Mouse (Mus musculus): ENCODE results near the gene Elavl1. TPM values are rescaled to one million over a fixed set of nuclear protein-coding genes. Genes with fewer than 3 reads are reported as not detected.

The Elavl1 gene
- total and polyA plus RNA-seq, 2 experiments from 2014 or later = 60.7 to 66.6 TPM

- 1% methylated on average over 39 of the region's 39 CpGs for WGBS
Measured at GRCm38 (mm10) chr8:4275275-4276110, 49.7 kb downstream of the Elavl1 start, which contains the start of gene Timm44. TSS of gene Timm44 (minus strand) at chr8:4275913.

GRCm38 (mm10) chr8:4269609-4270008 lies 55.6 kb downstream of the Elavl1 start:
- Histone ChIP-seq H3K27ac (ENCODE audit: low read depth, low read length) (no peak overlapping the region), H3K9ac (no peak overlapping the region), H3K4me1 (ENCODE audit: insufficient read depth) (no peaks in the 10 kb centered on the region), H3K36me3 (ENCODE audit: insufficient read depth) (peaks cover 72% of the 10 kb centered on the region), H3K9me3 (ENCODE audit: low read length) (no peaks in the 10 kb centered on the region), H3K27me3 (ENCODE audit: insufficient read depth, low read length) (no peaks in the 10 kb centered on the region), H3K4me3 (ENCODE audit: low read depth, low read length) (no peak overlapping the region), H3K4me2 (ENCODE audit: low read depth) (no peak overlapping the region)
- ATAC-seq = no peak
- DNase-seq = no peak
- WGBS = 94% methylated on average over 6 of the region's 6 CpGs
- TF ChIP-seq CTCF (IDR thresholded peaks at IDR 0.05; ENCODE audit: low read depth) = no peak

More at GRCm38 (mm10) chr8:4275275-4276110, 49.7 kb downstream of the Elavl1 start, which contains the start of gene Timm44:
- peaks cover 17% of the 10 kb centered on the region; the same call in 1 of the 2 replicates for H3K36me3 ChIP-seq (ENCODE audit: insufficient read depth)
- peak within 1 kb of the TSS; percentile 77 for H3K4me3 ChIP-seq (ENCODE audit: low read depth, low read length)
- H3K27me3 ChIP-seq (ENCODE audit: insufficient read depth, low read length) = no peaks in the 10 kb centered on the region
- H3K27ac ChIP-seq (ENCODE audit: low read depth, low read length) = peak within 1 kb of the TSS; percentile 80
- peak within 1 kb of the TSS; percentile 74 for H3K4me2 ChIP-seq (ENCODE audit: low read depth)
- DNase-seq = peak; percentile 98
- peak; percentile 99 for ATAC-seq
- peak within 1 kb of the TSS; percentile 77 for H3K9ac ChIP-seq
- no peak for TF ChIP-seq CTCF (IDR thresholded peaks at IDR 0.05; ENCODE audit: low read depth)
- peaks cover 7% of the 10 kb centered on the region; the same call in 1 of the 2 replicates for H3K4me1 ChIP-seq (ENCODE audit: insufficient read depth)
- no peaks in the 10 kb centered on the region for H3K9me3 ChIP-seq (ENCODE audit: low read length)

- H3K27me3 ChIP-seq (ENCODE audit: insufficient read depth, low read length) = no peaks in the 10 kb centered on the region
- no peak overlapping the region for H3K27ac ChIP-seq (ENCODE audit: low read depth, low read length)
- DNase-seq = no peak
- no peak overlapping the region for H3K4me2 ChIP-seq (ENCODE audit: low read depth)
- H3K4me1 ChIP-seq (ENCODE audit: insufficient read depth) = no peaks in the 10 kb centered on the region
- ATAC-seq = peak; percentile 71
- TF ChIP-seq CTCF (IDR thresholded peaks at IDR 0.05; ENCODE audit: low read depth) = peak; percentile 55
- H3K9ac ChIP-seq = no peak overlapping the region
- peaks cover 72% of the 10 kb centered on the region for H3K36me3 ChIP-seq (ENCODE audit: insufficient read depth)
- no peaks in the 10 kb centered on the region for H3K9me3 ChIP-seq (ENCODE audit: low read length)
- H3K4me3 ChIP-seq (ENCODE audit: low read depth, low read length) = no peak overlapping the region
- WGBS = 73% methylated on average over 15 of the region's 15 CpGs
Measured at GRCm38 (mm10) chr8:4267627-4268026, 57.6 kb downstream of the Elavl1 start.

GRCm38 (mm10) chr8:4265160-4265914 lies 59.9 kb downstream of the Elavl1 start:
- Histone ChIP-seq H3K4me1 (ENCODE audit: insufficient read depth) (no peaks in the 10 kb centered on the region), H3K9me3 (ENCODE audit: low read length) (no peaks in the 10 kb centered on the region), H3K4me3 (ENCODE audit: low read depth, low read length) (no peak overlapping the region), H3K27ac (ENCODE audit: low read depth, low read length) (no peak overlapping the region), H3K27me3 (ENCODE audit: insufficient read depth, low read length) (no peaks in the 10 kb centered on the region), H3K4me2 (ENCODE audit: low read depth) (no peak overlapping the region), H3K9ac (no peak overlapping the region), H3K36me3 (ENCODE audit: insufficient read depth) (peaks cover 81% of the 10 kb centered on the region)
- no peak for DNase-seq
- ATAC-seq = no peak
- WGBS = 94% methylated on average over 15 of the region's 15 CpGs
- no peak for TF ChIP-seq CTCF (IDR thresholded peaks at IDR 0.05; ENCODE audit: low read depth)

GRCm38 (mm10) chr8:4263105-4263791 lies 62.0 kb downstream of the Elavl1 start:
- ATAC-seq (no peak), DNase-seq (no peak)
- no peak for TF ChIP-seq CTCF (IDR thresholded peaks at IDR 0.05; ENCODE audit: low read depth)
- no peaks in the 10 kb centered on the region for H3K27me3 ChIP-seq (ENCODE audit: insufficient read depth, low read length)
- H3K4me3 ChIP-seq (ENCODE audit: low read depth, low read length) = no peak overlapping the region
- peaks cover 65% of the 10 kb centered on the region for H3K36me3 ChIP-seq (ENCODE audit: insufficient read depth)
- no peak overlapping the region for H3K27ac ChIP-seq (ENCODE audit: low read depth, low read length)
- no peaks in the 10 kb centered on the region for H3K4me1 ChIP-seq (ENCODE audit: insufficient read depth)
- H3K9me3 ChIP-seq (ENCODE audit: low read length) = no peaks in the 10 kb centered on the region
- no peak overlapping the region for H3K9ac ChIP-seq
- WGBS = 84% methylated on average over 8 of the region's 8 CpGs
- no peak overlapping the region for H3K4me2 ChIP-seq (ENCODE audit: low read depth)

GRCm38 (mm10) chr8:4259805-4260170 lies 65.4 kb downstream of the Elavl1 start:
- no peaks in the 10 kb centered on the region for H3K9me3 ChIP-seq (ENCODE audit: low read length)
- H3K36me3 ChIP-seq (ENCODE audit: insufficient read depth) = peaks cover 50% of the 10 kb centered on the region
- H3K4me3 ChIP-seq (ENCODE audit: low read depth, low read length) = no peak overlapping the region
- no peak overlapping the region for H3K9ac ChIP-seq
- no peak for ATAC-seq
- H3K4me1 ChIP-seq (ENCODE audit: insufficient read depth) = peaks cover 13% of the 10 kb centered on the region
- WGBS = 77% methylated on average over 4 of the region's 4 CpGs
- H3K27ac ChIP-seq (ENCODE audit: low read depth, low read length) = peak overlapping the region; percentile 95
- no peaks in the 10 kb centered on the region for H3K27me3 ChIP-seq (ENCODE audit: insufficient read depth, low read length)
- no peak for TF ChIP-seq CTCF (IDR thresholded peaks at IDR 0.05; ENCODE audit: low read depth)
- no peak overlapping the region for H3K4me2 ChIP-seq (ENCODE audit: low read depth)
- DNase-seq = no peak

Data from forebrain, postnatal 0 days (tissue).